Mouse (Mus musculus): ENCODE measurements around the gene Cst9. TPM values are rescaled to one million over a fixed set of nuclear protein-coding genes. Genes with fewer than 3 reads are reported as not detected.

Cst9 gene
- polyA plus RNA-seq, 1 experiment from 2014 or later = not detected

DNA sequence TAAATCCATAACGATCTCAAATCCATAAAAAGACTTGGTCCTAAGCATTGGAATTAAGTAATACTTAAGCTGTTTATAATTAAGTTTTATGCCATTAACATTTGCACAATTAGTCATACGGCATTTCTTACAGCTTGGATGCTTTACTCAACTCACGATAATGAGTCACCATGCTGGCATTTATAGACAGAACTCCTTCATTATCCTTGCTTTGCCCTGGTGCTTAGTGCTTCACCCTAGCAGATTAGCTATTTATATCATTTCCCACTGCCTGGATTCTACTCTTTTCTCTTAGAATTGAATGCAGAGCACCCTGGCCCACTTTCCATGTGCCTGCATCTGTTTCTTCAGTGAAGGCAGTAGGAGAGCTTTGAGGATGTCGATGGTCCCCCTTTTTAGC, 22.6 kb downstream of the Cst9 start:
- Histone ChIP-seq H3K9me3 (ENCODE audit: control insufficient read depth, low read length) (no peaks in the 10 kb centered on the region), H3K9ac (ENCODE audit: low read length) (no peak overlapping the region), H3K4me3 (ENCODE audit: low read depth, low read length) (no peak overlapping the region), H3K4me1 (replicated peaks; ENCODE audit: control insufficient read depth, insufficient read depth) (no peaks in the 10 kb centered on the region), H3K27me3 (ENCODE audit: control insufficient read depth, insufficient read depth, low read length) (no peaks in the 10 kb centered on the region), H3K27ac (replicated peaks) (no peak overlapping the region), H3K4me2 (replicated peaks; ENCODE audit: low read depth) (no peak overlapping the region), H3K36me3 (ENCODE audit: control insufficient read depth, insufficient read depth, low read length) (no peaks in the 10 kb centered on the region)
- DNase-seq (ENCODE audit: low spot score) = no peak
- TF ChIP-seq EP300 (optimal IDR thresholded peaks at IDR 0.05) (no peak), CTCF (IDR thresholded peaks at IDR 0.05; ENCODE audit: low read depth) (no peak)
- ATAC-seq (ENCODE audit: low FRiP score, low TSS enrichment) = no peak
- 49% methylated on average over 4 of the region's 4 CpGs for WGBS

- H3K36me3 ChIP-seq (ENCODE audit: control insufficient read depth, insufficient read depth, low read length) = no peaks in the 10 kb centered on the region
- H3K4me2 ChIP-seq (replicated peaks; ENCODE audit: low read depth) = no peak overlapping the region
- TF ChIP-seq CTCF (IDR thresholded peaks at IDR 0.05; ENCODE audit: low read depth) (no peak), EP300 (optimal IDR thresholded peaks at IDR 0.05) (no peak)
- ATAC-seq (ENCODE audit: low FRiP score, low TSS enrichment) = no peak
- H3K9me3 ChIP-seq (ENCODE audit: control insufficient read depth, low read length) = no peaks in the 10 kb centered on the region
- H3K27me3 ChIP-seq (ENCODE audit: control insufficient read depth, insufficient read depth, low read length) = no peaks in the 10 kb centered on the region
- DNase-seq (ENCODE audit: low spot score) = no peak
- H3K4me1 ChIP-seq (replicated peaks; ENCODE audit: control insufficient read depth, insufficient read depth) = no peaks in the 10 kb centered on the region
- H3K4me3 ChIP-seq (ENCODE audit: low read depth, low read length) = no peak overlapping the region
- H3K9ac ChIP-seq (ENCODE audit: low read length) = no peak overlapping the region
- WGBS = 53% methylated on average over 4 of the region's 4 CpGs
- H3K27ac ChIP-seq (replicated peaks) = no peak overlapping the region
Observed at GRCm38 (mm10) chr2:148860993-148861392, 26.0 kb downstream of the Cst9 start.

DNA sequence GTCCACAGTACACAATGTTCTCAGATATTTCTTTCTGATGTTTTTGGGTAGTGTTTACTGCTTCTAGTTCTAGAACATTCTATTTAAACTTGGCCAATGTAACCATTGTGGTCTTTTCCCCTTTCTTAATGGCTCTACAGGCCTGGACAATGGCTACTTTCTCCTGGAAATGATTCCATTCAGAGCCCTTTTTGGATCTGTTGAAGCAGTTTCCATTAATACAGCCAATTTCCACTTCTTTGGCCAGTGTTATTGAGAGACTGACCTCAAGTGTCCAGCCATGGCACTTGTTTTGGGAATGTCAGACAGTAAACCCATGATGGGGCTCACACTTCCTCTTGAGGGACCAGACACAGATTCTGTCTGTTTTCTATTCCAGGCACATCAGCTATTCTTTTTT, 26.7 kb downstream of the Cst9 start:
- Histone ChIP-seq H3K36me3 (ENCODE audit: control insufficient read depth, insufficient read depth, low read length) (no peaks in the 10 kb centered on the region), H3K9ac (ENCODE audit: low read length) (no peak overlapping the region), H3K9me3 (ENCODE audit: control insufficient read depth, low read length) (no peaks in the 10 kb centered on the region), H3K4me3 (ENCODE audit: low read depth, low read length) (no peak overlapping the region), H3K4me1 (replicated peaks; ENCODE audit: control insufficient read depth, insufficient read depth) (no peaks in the 10 kb centered on the region), H3K4me2 (replicated peaks; ENCODE audit: low read depth) (no peak overlapping the region), H3K27me3 (ENCODE audit: control insufficient read depth, insufficient read depth, low read length) (no peaks in the 10 kb centered on the region), H3K27ac (replicated peaks) (no peak overlapping the region)
- DNase-seq (ENCODE audit: low spot score) = no peak
- ATAC-seq (ENCODE audit: low FRiP score, low TSS enrichment) = no peak
- TF ChIP-seq CTCF (IDR thresholded peaks at IDR 0.05; ENCODE audit: low read depth) = no peak
- no peak for TF ChIP-seq EP300 (optimal IDR thresholded peaks at IDR 0.05)

DNA sequence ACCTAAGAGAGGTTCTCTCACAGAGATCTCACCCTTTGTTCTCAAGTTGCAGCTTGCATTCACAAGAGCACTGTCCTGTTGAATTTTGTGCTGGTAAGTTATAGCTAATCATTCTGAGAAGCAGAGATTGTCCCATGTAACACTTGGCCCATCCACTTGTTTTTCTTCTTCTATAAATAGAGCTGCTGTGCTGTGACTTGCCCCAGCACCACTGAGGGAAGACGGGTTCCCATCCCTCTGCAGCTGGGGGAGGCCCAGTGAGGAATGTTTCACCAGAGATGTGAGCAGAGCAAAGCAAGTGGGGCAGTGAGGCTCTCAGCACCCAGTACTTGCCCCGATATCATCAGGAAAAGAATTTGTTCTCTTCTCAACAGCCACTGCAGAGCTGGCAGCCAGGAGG, 30.0 kb downstream of the Cst9 start, which contains the start of gene 9230104L09Rik:
9230104L09Rik (minus strand) TSS at position 73 of the 400 bp plus-strand sequence.
- no peaks in the 10 kb centered on the region for H3K27me3 ChIP-seq (ENCODE audit: control insufficient read depth, insufficient read depth, low read length)
- H3K27ac ChIP-seq (replicated peaks) = no peak within 1 kb of the TSS
- H3K36me3 ChIP-seq (ENCODE audit: control insufficient read depth, insufficient read depth, low read length) = no peaks in the 10 kb centered on the region
- no peaks in the 10 kb centered on the region for H3K4me1 ChIP-seq (replicated peaks; ENCODE audit: control insufficient read depth, insufficient read depth)
- ATAC-seq (ENCODE audit: low FRiP score, low TSS enrichment) (no peak), DNase-seq (ENCODE audit: low spot score) (no peak)
- no peak within 1 kb of the TSS for H3K9ac ChIP-seq (ENCODE audit: low read length)
- H3K4me3 ChIP-seq (ENCODE audit: low read depth, low read length) = no peak within 1 kb of the TSS
- WGBS = 42% methylated on average over 2 of the region's 2 CpGs
- TF ChIP-seq CTCF (IDR thresholded peaks at IDR 0.05; ENCODE audit: low read depth) (no peak), EP300 (optimal IDR thresholded peaks at IDR 0.05) (no peak)
- H3K9me3 ChIP-seq (ENCODE audit: control insufficient read depth, low read length) = no peaks in the 10 kb centered on the region
- H3K4me2 ChIP-seq (replicated peaks; ENCODE audit: low read depth) = no peak within 1 kb of the TSS

DNA sequence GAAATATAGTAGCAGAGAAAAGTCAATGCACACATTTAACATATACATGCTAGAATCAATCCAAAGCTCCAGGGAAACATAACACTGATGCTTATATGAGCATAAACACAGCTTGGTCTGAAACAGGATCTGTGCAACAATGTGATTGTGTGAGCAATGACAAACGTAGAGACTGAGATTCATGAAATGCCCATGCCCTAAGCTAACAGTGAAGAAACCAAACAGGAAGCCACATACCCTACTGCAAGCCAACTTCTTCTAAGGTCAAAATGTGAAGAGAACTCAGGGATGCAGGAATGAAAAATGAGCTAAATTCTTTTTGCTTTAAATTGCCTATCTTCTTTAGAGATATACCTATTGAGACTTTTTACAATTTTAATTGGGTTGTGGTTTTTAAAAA, 34.0 kb downstream of the Cst9 start:
- TF ChIP-seq CTCF (IDR thresholded peaks at IDR 0.05; ENCODE audit: low read depth) (no peak), EP300 (optimal IDR thresholded peaks at IDR 0.05) (no peak)

GRCm38 (mm10) chr2:148870526-148870925, 35.6 kb downstream of the Cst9 start:
- Histone ChIP-seq H3K4me1 (replicated peaks; ENCODE audit: control insufficient read depth, insufficient read depth) (peaks cover 7% of the 10 kb centered on the region), H3K27ac (replicated peaks) (no peak overlapping the region), H3K4me3 (ENCODE audit: low read depth, low read length) (no peak overlapping the region), H3K36me3 (ENCODE audit: control insufficient read depth, insufficient read depth, low read length) (peaks cover 5% of the 10 kb centered on the region; the same call in 1 of the 2 replicates), H3K9ac (ENCODE audit: low read length) (no peak overlapping the region), H3K9me3 (ENCODE audit: control insufficient read depth, low read length) (no peaks in the 10 kb centered on the region), H3K4me2 (replicated peaks; ENCODE audit: low read depth) (no peak overlapping the region), H3K27me3 (ENCODE audit: control insufficient read depth, insufficient read depth, low read length) (no peaks in the 10 kb centered on the region)
- WGBS = 83% methylated on average over 3 of the region's 3 CpGs
- ATAC-seq (ENCODE audit: low FRiP score, low TSS enrichment) (no peak), DNase-seq (ENCODE audit: low spot score) (no peak)
- TF ChIP-seq CTCF (IDR thresholded peaks at IDR 0.05; ENCODE audit: low read depth) (no peak), EP300 (optimal IDR thresholded peaks at IDR 0.05) (no peak)

More for the DNA sequence above, 34.0 kb downstream of the Cst9 start:
- Histone ChIP-seq H3K9ac (ENCODE audit: low read length) (no peak overlapping the region), H3K4me3 (ENCODE audit: low read depth, low read length) (no peak overlapping the region), H3K4me2 (replicated peaks; ENCODE audit: low read depth) (no peak overlapping the region), H3K9me3 (ENCODE audit: control insufficient read depth, low read length) (no peaks in the 10 kb centered on the region), H3K4me1 (replicated peaks; ENCODE audit: control insufficient read depth, insufficient read depth) (peaks cover 4% of the 10 kb centered on the region), H3K27ac (replicated peaks) (no peak overlapping the region), H3K36me3 (ENCODE audit: control insufficient read depth, insufficient read depth, low read length) (peaks cover 5% of the 10 kb centered on the region; the same call in 1 of the 2 replicates), H3K27me3 (ENCODE audit: control insufficient read depth, insufficient read depth, low read length) (no peaks in the 10 kb centered on the region)
- no peak for DNase-seq (ENCODE audit: low spot score)
- 37% methylated on average over 1 of the region's 1 CpGs for WGBS
- ATAC-seq (ENCODE audit: low FRiP score, low TSS enrichment) = no peak

All from stomach, postnatal 0 days (tissue).